Mouse (Mus musculus): ENCODE measurements around the gene Os9. TPM values are rescaled to one million over a fixed set of nuclear protein-coding genes. Genes with fewer than 3 reads are reported as not detected.
"Not testable (repeated sequence)": the region's sequence is repeated elsewhere in the genome, so short reads cannot be mapped to it uniquely, and the experiment has no call there.

Gene Os9
- polyA plus RNA-seq, 1 experiment from 2014 or later, result 60.1 TPM

DNA sequence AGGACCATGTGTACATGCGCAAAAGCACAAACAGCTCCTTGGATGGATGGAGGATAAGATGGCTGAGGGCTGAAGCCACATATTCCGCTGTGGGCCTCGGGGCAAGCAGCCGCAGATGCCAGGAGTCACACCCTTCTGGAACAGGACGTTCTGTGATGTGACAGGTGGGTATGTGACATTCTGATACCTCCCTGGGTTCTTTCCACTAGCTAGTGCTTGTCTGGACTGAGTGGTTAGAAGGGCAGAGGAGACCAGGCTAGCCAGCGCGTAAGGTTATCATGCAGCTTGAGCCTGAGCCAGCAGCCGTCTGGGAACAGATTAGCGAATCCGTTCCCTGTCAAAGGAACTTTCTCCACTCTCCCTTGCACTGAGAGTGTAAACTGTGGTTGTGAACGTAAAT lies 20.0 kb upstream of the Os9 start:
- Histone ChIP-seq H3K4me3 (no peak overlapping the region), H3K27ac (replicated peaks) (no peak overlapping the region), H3K27me3 (replicated peaks; ENCODE audit: low read depth, poor library complexity, severe bottlenecking) (no peaks in the 10 kb centered on the region), H3K4me1 (no peaks in the 10 kb centered on the region), H3K9me3 (no peaks in the 10 kb centered on the region), H3K36me3 (replicated peaks) (no peaks in the 10 kb centered on the region)
- DNase-seq (ENCODE audit: low spot score), result no peak
- 87% methylated on average over 11 of the region's 11 CpGs for WGBS

DNA sequence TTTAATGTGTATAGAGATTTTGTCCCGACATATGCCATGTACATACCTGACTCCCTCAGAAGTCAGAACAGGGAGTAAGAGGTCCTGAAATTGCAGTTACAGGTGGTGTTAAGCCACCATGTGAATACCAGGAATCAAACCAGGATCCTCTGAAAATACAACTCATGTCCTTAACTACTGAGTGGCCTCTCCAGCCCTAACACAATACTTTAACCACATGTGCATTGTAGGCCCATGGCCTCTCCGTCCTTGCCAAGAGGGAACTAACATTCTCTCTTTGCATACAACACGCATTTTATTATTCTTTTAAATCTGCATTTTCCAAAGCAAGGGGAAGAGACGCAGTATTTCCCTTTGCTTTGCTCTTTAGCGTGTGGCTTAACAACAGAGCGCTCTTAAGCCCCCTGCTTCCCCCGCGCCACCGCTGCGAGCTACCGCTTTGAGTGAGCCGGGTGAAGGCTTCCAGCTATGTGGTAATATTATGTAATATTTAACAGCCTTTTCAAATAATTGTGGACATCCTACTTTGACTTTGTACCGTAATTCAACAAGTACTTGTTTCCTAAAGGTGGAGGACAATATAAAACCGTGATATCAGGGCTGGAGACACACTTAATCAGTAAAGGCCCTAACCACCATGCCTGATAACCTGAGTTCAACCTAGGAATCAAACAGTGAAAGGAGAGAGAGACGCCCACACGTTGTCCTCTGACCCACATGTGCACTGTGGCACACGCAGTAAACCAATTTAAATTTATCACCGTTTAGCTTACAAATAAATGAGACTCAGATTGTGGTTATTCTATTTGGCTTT lies 17.6 kb upstream of the Os9 start:
- H3K9me3 ChIP-seq, result no peaks in the 10 kb centered on the region
- 92% methylated on average over 18 of the region's 18 CpGs for WGBS
- H3K4me1 ChIP-seq, result 0 out of 2 replicates have a peak, but pooled peaks cover 5% of the 10 kb centered on the region
- no peaks in the 10 kb centered on the region for H3K27me3 ChIP-seq (replicated peaks; ENCODE audit: low read depth, poor library complexity, severe bottlenecking)
- H3K27ac ChIP-seq (replicated peaks), result no peak overlapping the region
- DNase-seq (ENCODE audit: low spot score), result no peak
- H3K4me3 ChIP-seq, result no peak overlapping the region
- no peaks in the 10 kb centered on the region for H3K36me3 ChIP-seq (replicated peaks)

DNA sequence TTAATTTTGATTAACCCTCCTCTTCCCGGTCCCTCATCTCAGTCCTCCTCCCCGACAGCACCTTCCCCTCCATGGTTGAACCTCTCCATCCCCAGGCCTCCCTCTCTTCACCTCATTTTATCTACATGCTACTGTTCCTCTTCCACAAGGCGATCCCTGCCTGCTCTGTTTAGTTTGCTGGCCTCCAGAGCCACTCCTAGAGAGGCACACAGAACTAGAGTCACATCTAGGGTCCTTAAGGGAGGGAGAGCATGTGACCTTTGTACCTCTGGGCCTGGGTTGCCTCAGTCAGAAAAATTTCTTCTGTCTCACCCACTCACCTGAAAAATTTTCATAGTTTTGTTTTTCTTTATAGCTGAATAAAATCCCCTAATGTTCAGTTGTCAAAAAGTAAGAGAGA lies 17.0 kb upstream of the Os9 start:
- Histone ChIP-seq H3K4me1 (0 out of 2 replicates have a peak, but pooled peaks cover 5% of the 10 kb centered on the region), H3K9me3 (no peaks in the 10 kb centered on the region), H3K36me3 (replicated peaks) (no peaks in the 10 kb centered on the region), H3K4me3 (no peak overlapping the region), H3K27ac (replicated peaks) (no peak overlapping the region), H3K27me3 (replicated peaks; ENCODE audit: low read depth, poor library complexity, severe bottlenecking) (no peaks in the 10 kb centered on the region)
- no peak for DNase-seq (ENCODE audit: low spot score)
- WGBS, result 87% methylated on average over 3 of the region's 3 CpGs

DNA sequence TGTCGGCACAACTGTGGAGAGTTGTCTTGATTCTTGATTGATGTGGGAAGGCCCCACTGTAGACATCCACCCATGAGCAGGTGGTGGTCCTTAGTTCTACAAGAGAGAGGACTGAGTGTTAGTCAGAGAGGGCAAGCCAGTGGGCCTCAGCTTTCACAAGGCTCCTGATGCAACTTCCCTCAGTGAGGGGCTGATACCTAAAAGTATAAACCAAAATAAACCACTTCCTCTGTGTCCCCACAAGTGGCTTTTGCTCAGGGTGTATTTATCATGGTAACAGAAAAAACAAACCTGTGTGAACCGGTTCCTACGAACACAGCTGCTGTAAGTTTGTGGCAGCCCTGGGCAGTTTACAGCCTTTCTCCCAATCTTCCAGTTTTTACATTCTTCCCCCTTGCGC lies 15.6 kb upstream of the Os9 start:
- H3K27ac ChIP-seq (replicated peaks), result no peak overlapping the region
- DNase-seq (ENCODE audit: low spot score), result no peak
- H3K9me3 ChIP-seq, result no peaks in the 10 kb centered on the region
- 94% methylated on average over 4 of the region's 4 CpGs for WGBS
- no peaks in the 10 kb centered on the region for H3K36me3 ChIP-seq (replicated peaks)
- 0 out of 2 replicates have a peak, but pooled peaks cover 5% of the 10 kb centered on the region for H3K4me1 ChIP-seq
- no peak overlapping the region for H3K4me3 ChIP-seq
- H3K27me3 ChIP-seq (replicated peaks; ENCODE audit: low read depth, poor library complexity, severe bottlenecking), result no peaks in the 10 kb centered on the region

DNA sequence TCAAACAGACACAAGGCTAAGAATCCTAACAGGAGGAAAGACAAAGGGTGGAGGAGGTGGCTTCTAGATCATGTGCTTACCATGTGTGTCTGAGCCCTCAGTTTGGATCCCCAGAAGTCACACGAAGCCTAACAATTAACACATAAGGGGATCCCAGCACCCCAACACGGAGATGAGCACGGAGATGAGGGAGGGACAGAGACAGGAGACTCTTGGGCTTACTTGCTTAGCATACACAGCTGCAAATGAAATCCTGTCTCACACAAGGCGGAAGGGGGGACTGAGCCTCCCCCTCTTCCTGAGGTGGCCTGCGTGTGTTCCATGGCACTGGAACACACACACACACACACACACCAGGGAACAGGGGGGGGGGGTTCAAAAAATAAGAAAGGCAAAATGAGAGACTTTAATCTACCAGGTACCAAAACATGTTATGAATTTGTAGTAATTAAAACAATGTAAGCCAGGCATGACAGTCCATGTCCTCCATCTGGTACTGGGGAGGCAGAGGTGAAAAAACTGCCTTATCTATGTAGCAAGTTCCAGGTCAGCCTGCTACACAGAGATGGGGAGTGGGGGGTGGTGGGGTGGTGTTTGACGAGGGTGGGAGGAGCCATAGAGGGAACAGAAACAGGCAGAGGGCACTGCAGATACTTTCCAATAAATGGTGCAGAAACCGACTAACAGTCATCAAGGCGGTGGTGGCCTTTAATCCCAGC lies 14.3 kb upstream of the Os9 start:
- Histone ChIP-seq H3K4me1 (0 out of 2 replicates have a peak, but pooled peaks cover 5% of the 10 kb centered on the region), H3K27me3 (replicated peaks; ENCODE audit: low read depth, poor library complexity, severe bottlenecking) (no peaks in the 10 kb centered on the region), H3K9me3 (no peaks in the 10 kb centered on the region), H3K27ac (replicated peaks) (no peak overlapping the region), H3K4me3 (no peak overlapping the region), H3K36me3 (replicated peaks) (no peaks in the 10 kb centered on the region)
- 58% methylated on average over 8 of the region's 8 CpGs for WGBS
- no peak for DNase-seq (ENCODE audit: low spot score)

DNA sequence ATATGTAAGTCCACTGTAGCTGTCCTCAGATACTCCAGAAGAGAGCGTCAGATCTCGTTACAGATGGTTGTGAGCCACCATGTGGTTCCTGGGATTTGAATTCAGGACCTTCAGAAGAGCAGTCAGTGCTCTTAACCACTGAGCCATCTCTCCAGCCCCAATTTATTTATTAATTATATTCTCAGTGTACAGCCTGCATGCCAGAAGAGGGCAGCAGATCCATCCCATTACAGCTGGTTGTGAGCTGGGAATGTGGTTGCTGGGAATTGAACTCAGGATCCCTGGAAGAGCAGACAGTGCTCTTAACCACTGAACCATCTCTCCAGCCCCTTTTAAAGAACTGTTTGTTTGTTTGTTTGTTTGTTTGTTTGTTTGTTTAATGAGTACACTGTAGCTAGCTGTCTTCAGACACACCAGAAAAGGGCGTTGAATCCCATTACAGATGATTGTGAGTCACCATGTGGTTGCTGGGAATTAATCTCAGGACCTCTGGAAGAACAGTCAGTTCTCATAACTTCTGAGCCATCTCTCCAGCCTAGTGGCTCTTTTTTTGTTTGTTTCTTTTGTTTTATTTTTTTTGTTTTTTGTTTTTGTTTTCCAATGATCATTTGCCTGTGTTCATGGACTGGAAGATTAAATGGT lies 13.6 kb upstream of the Os9 start:
- H3K4me1 ChIP-seq; H3K36me3 ChIP-seq (replicated peaks); H3K9me3 ChIP-seq; DNase-seq (ENCODE audit: low spot score); H3K4me3 ChIP-seq; H3K27ac ChIP-seq (replicated peaks); H3K27me3 ChIP-seq (replicated peaks; ENCODE audit: low read depth, poor library complexity, severe bottlenecking): not testable (repeated sequence)
- 87% methylated on average over 3 of the region's 3 CpGs for WGBS

DNA sequence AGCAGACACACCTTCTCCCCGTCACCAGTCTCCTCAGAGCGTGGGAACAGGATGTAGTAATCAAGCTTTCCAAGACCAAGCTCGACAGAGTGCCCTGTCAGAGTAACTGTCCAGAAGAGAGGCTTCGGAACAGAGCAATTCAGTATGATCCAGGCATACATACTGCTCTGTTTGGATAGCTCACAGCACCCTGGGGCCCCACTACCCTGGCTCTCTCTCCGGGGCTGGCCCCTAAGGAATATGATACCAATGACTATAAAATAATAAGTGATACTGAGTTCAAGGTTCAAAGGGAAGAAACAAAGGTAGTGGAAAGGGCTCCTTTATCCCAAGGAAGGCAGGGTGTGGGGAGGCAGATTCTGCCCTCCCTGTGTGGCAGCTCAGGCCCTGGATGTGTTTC lies 11.5 kb upstream of the Os9 start:
- WGBS, result 65% methylated on average over 5 of the region's 5 CpGs
- Histone ChIP-seq H3K27me3 (replicated peaks; ENCODE audit: low read depth, poor library complexity, severe bottlenecking) (no peaks in the 10 kb centered on the region), H3K4me3 (no peak overlapping the region), H3K27ac (replicated peaks) (no peak overlapping the region), H3K9me3 (no peaks in the 10 kb centered on the region), H3K4me1 (0 out of 2 replicates have a peak, but pooled peaks cover 5% of the 10 kb centered on the region), H3K36me3 (replicated peaks) (no peaks in the 10 kb centered on the region)
- DNase-seq (ENCODE audit: low spot score), result no peak

DNA sequence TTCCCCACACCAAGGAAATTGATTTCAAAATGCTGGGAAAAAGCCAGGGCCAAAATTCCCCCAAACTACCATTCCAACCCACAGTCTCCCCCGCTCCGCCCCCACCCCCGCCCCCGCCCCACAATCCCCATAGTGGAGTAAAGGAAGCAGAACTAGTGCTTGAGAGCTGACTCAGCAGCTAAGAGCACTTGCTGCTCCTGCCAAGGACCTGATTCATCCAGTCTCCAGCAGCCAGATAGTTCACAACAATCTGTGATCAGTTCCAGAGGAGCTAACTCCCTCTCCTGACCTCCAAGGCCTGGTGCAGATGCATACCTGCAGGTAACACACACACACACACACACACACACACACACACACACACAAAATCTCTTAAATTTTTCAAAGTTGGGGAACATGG lies 8.5 kb upstream of the Os9 start:
- no peaks in the 10 kb centered on the region for H3K27me3 ChIP-seq (replicated peaks; ENCODE audit: low read depth, poor library complexity, severe bottlenecking)
- H3K9me3 ChIP-seq, result no peaks in the 10 kb centered on the region
- no peak overlapping the region for H3K4me3 ChIP-seq
- H3K4me1 ChIP-seq, result no peaks in the 10 kb centered on the region
- no peak for DNase-seq (ENCODE audit: low spot score)
- H3K36me3 ChIP-seq (replicated peaks), result no peaks in the 10 kb centered on the region
- H3K27ac ChIP-seq (replicated peaks), result no peak overlapping the region
- 75% methylated on average over 4 of the region's 4 CpGs for WGBS

DNA sequence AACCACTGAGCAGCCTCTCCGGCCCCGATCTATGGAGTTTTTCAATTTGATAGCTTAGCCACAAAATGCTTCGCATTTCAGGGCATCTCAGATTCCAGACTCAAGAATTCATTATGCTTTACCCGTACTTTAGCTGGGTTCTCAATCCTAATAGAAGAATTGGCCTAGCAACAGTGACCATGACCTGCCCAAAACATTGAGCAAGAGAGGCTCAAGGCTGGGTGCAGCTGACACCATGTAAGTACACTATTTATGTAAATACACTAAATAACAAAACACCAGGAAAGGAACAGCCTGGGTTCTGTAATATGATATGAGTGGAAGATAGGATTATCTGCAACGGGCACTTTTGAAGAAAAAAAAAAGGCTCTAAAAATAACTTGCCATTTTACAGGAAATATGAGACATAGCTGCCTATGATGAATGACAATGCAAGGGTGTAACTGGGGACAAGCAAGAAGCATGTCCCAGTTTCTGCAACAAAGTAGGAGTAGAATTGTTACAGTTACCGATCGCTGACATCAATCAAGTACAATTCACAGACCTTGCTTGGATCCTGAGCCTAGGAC lies 6.9 kb upstream of the Os9 start:
- WGBS, result 85% methylated on average over 7 of the region's 7 CpGs
- DNase-seq (ENCODE audit: low spot score), result no peak
- Histone ChIP-seq H3K36me3 (replicated peaks) (no peaks in the 10 kb centered on the region), H3K9me3 (no peaks in the 10 kb centered on the region), H3K4me3 (no peak overlapping the region), H3K27me3 (replicated peaks; ENCODE audit: low read depth, poor library complexity, severe bottlenecking) (no peaks in the 10 kb centered on the region), H3K27ac (replicated peaks) (no peak overlapping the region), H3K4me1 (peaks cover 7% of the 10 kb centered on the region)

DNA sequence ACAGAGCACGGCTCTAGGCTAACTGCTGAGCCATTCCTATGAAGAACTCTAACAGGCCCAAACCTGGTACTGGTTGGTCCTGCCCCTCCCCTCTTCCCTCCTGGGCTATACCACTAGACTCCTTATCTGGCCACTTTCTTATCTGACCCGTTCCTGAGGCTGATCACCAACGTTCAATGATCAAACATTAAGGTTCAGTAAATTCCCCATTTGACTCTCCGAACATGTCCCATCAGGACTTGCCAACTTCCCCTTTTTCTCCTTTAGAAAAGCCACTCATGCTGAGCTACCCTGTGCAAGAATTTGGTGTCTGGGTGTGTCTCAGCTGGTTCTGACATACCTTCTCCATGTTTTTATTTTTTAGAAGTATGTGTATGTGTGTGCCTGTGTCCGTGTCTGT lies 5.6 kb upstream of the Os9 start:
- no peak for DNase-seq (ENCODE audit: low spot score)
- H3K9me3 ChIP-seq, result no peaks in the 10 kb centered on the region
- 83% methylated on average over 5 of the region's 5 CpGs for WGBS
- no peak overlapping the region for H3K27ac ChIP-seq (replicated peaks)
- H3K4me3 ChIP-seq, result no peak overlapping the region
- no peaks in the 10 kb centered on the region for H3K27me3 ChIP-seq (replicated peaks; ENCODE audit: low read depth, poor library complexity, severe bottlenecking)
- H3K36me3 ChIP-seq (replicated peaks), result no peaks in the 10 kb centered on the region
- H3K4me1 ChIP-seq, result peaks cover 14% of the 10 kb centered on the region

DNA sequence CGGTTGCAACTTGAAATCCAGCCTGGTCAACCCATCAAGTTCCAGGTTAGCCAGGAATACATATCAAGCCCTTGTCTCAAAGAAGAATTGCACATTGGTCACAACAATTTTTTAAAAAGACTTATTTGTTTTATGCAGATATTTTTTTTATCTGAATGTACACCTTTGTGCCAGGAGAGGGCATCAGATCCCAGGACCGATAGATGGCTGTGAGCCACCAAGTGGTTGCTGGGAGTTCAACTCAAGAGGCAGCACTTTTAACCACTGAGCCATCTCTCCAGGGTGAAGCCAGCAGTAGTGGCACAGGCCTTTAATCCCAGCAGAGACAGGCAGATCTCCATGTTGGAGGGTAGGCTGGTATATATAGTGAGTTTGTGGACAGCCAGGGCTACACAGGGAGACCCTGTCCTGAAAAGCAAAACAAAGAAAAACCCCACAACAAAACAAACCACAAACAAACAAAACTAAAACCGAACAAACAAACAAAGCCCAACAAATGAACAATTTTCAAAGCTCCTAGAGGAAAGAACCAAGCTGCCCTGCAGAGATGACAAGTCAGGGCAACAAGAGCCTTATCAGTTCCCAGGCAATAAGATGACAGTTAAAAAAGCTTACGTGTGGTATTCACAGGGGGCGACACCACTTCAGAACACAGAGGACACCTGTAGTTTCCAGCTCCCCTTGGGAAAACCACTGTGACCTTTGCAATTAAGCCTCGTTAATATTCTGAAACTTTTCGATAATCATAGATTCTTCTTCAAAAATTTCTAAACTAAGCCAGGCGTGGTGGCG lies 4.5 kb upstream of the Os9 start:
- H3K27ac ChIP-seq (replicated peaks), result no peak overlapping the region
- no peak overlapping the region for H3K4me3 ChIP-seq
- no peaks in the 10 kb centered on the region for H3K27me3 ChIP-seq (replicated peaks; ENCODE audit: low read depth, poor library complexity, severe bottlenecking)
- H3K9me3 ChIP-seq, result no peaks in the 10 kb centered on the region
- peaks cover 19% of the 10 kb centered on the region for H3K4me1 ChIP-seq
- WGBS, result 74% methylated on average over 9 of the region's 9 CpGs
- no peaks in the 10 kb centered on the region for H3K36me3 ChIP-seq (replicated peaks)
- peak; percentile 34 for DNase-seq (ENCODE audit: low spot score)

DNA sequence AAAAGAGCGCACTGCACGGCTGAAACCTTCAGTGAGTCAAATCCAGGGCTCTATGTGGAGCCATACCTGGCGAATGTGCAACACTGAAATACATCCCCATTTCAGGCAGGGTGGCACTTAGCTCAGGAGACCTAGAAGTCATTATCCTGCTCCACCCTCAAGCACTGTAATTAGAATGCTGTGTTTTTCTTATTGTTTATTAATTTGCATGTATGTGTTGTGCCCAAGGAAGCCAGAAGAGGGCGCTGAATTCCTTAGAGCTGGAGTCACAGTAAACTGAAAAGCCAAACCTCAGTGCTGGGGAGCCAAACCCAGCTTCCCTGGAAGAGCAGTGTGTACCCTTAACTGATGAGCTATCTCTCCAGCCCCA lies 2.5 kb upstream of the Os9 start:
- H3K4me1 ChIP-seq, result peaks cover 26% of the 10 kb centered on the region
- H3K4me3 ChIP-seq, result peak overlapping the region; percentile 54
- no peaks in the 10 kb centered on the region for H3K27me3 ChIP-seq (replicated peaks; ENCODE audit: low read depth, poor library complexity, severe bottlenecking)
- H3K9me3 ChIP-seq, result no peaks in the 10 kb centered on the region
- DNase-seq (ENCODE audit: low spot score), result peak; percentile 68
- 11% methylated on average over 4 of the region's 4 CpGs for WGBS
- H3K36me3 ChIP-seq (replicated peaks), result peaks cover 12% of the 10 kb centered on the region
- peak overlapping the region; percentile 26 for H3K27ac ChIP-seq (replicated peaks)

Data from embryonic facial prominence, embryonic 10.5 days (tissue).